Mouse (Mus musculus) limb, embryonic 14.5 days (tissue): ENCODE measurements around the gene Ccr9. TPM values are rescaled to one million over a fixed set of nuclear protein-coding genes. Genes with fewer than 3 reads are reported as not detected.
"Not testable (repeated sequence)": the region's sequence is repeated elsewhere in the genome, so short reads cannot be mapped to it uniquely, and the experiment has no call there.

Source experiments
- ATAC-seq: fragments of 200-750 bp; cut with Nextera tagmentation; 2 replicates; pipeline ENCODE4 v1.8.0; 2017; ENCODE audit warnings: low read depth, moderate number of reproducible peaks, moderate TSS enrichment; ENCODE audit not compliant: low FRiP score
- DNase-seq: peaks from one replicate; pipeline ENCODE4 v3.0.0-alpha.2; 2015; ENCODE audit warnings: low spot score
- H3K27ac ChIP-seq: fragments of 300-500 bp; sonication (generic); replicated peaks from 2 replicates; pipeline ENCODE4 v1.5.1; 2014; ENCODE audit warnings: low read depth, mild to moderate bottlenecking, low read length, moderate library complexity, mixed read lengths
- H3K27me3 ChIP-seq: fragments of 300-500 bp; sonication (generic); 2 replicates; pipeline ENCODE4 v1.6.1; 2014; ENCODE audit warnings: low read length, mixed read lengths; ENCODE audit not compliant: control insufficient read depth, insufficient read depth
- H3K36me3 ChIP-seq: fragments of 300-500 bp; sonication (generic); 2 replicates; pipeline ENCODE4 v1.6.1; 2014; ENCODE audit warnings: mild to moderate bottlenecking, low read length, moderate library complexity, mixed read lengths; ENCODE audit not compliant: control insufficient read depth, insufficient read depth
- H3K4me1 ChIP-seq: fragments of 300-500 bp; sonication (generic); 2 replicates; pipeline ENCODE4 v1.6.1; 2014; ENCODE audit warnings: antibody characterized with exemption, low read length, mixed read lengths; ENCODE audit not compliant: control insufficient read depth, insufficient read depth
- H3K4me2 ChIP-seq: fragments of 300-500 bp; sonication (generic); replicated peaks from 2 replicates; pipeline ENCODE4 v1.6.1; 2014; ENCODE audit warnings: low read depth, mild to moderate bottlenecking, low read length, moderate library complexity; ENCODE audit not compliant: severe bottlenecking
- H3K4me3 ChIP-seq: fragments of 300-500 bp; sonication (generic); replicated peaks from 2 replicates; pipeline ENCODE4 v1.5.1; 2014; ENCODE audit warnings: low read length
- H3K9ac ChIP-seq: fragments of 300-500 bp; sonication (generic); 2 replicates; pipeline ENCODE4 v1.6.1; 2014; ENCODE audit warnings: mild to moderate bottlenecking, low read depth, low read length, moderate library complexity; ENCODE audit not compliant: severe bottlenecking
- H3K9me3 ChIP-seq: fragments of 300-500 bp; sonication (generic); 2 replicates; pipeline ENCODE4 v1.6.1; 2016; ENCODE audit warnings: low read length; ENCODE audit not compliant: control insufficient read depth
- POLR2A ChIP-seq: fragments of 200-500 bp; IDR thresholded peaks from 2 replicates; pipeline ENCODE4 v1.8.0; 2012; ENCODE audit warnings: inconsistent platforms, mild to moderate bottlenecking, moderate library complexity, borderline replicate concordance; ENCODE audit not compliant: insufficient read depth, insufficient read length; ENCODE audit errors: extremely low read depth
- WGBS: fragments of 180-500 bp; shearing (Covaris S2); extraction: QIAGEN DNeasy Blood & Tissue Kit; methylation state at CpG from one replicate; pipeline ENCODE4 v1.1.7; 2014; 5-methylcytosine and 5-hydroxymethylcytosine counted together
- polyA plus RNA-seq, 2 experiments: library from polyadenylated mRNA; depleted of rRNA in 1 of 2; stranded (reverse) in 1 of 2; unstranded in 1 of 2; fragments of >200 nt; fragmentation: Nextera tagmentation in 1 of 2; extraction: Ambion mirVana in 1 of 2; gene quantifications; 2 replicates each; pipeline versions ENCODE4 v1.2.1 to v1.2.3; 2012 to 2014

Gene Ccr9
- polyA plus RNA-seq, 2 experiments = 0.09 to 0.17 TPM

DNA sequence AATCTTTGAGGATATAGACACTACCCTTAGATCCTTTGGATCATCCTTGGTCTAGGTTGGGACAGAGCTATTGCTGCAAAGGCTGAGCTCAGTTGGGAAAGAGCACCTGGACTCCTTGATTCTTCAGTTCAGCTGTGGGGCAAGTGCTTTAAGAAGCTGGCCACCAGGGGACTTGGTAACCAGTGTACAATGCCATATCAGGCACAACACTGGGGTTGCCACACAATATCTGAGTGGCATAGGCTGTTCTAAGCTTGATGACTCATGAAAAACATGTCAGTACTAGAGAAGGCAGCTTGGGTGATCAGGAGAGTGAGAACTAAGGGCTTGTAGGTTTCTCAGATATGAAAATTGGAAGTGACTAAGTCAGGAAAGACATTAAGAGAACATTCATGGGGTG is 19.3 kb upstream of the Ccr9 start:
- no peak overlapping the region for H3K4me2 ChIP-seq
- no peak overlapping the region for H3K27ac ChIP-seq
- no peaks in the 10 kb centered on the region for H3K27me3 ChIP-seq
- H3K36me3 ChIP-seq = no peaks in the 10 kb centered on the region
- H3K4me1 ChIP-seq = no peaks in the 10 kb centered on the region
- TF ChIP-seq POLR2A = no peak
- H3K9me3 ChIP-seq = no peaks in the 10 kb centered on the region
- no peak overlapping the region for H3K9ac ChIP-seq
- no peak overlapping the region for H3K4me3 ChIP-seq
- ATAC-seq (no peak), DNase-seq (no peak)

DNA sequence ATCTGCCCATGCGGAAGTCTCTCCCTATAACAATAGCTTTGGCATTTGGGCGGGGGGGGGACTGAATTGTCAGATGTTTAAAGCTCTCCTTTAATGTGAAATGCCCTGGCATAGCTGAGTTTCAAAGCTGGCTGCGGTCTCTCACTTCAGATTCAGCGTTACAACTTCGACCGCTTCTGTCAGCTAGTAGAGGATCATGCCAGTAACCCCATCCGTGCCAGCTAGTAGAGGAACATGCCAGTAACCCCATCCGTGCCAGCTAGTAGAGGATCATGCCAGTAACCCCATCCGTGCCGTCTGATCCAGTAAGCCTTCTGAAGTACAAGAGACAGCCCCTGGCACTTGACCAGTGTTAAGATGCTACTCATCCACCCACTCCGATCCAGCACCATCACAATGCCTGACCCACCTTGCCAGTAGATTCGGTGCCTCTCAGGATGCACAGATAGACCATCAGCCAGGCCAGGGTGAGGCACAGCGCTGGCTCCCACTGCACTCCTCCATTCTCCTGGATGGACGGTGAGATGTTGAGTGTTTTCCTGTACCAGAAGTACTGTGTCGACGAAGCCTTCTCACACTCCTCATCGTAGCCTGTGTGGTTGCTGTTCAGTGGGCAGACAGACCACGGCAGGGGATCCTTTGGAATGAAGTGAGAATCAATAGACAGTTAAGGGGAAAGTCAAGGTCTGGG is 18.1 kb upstream of the Ccr9 start:
- H3K27me3 ChIP-seq, H3K9ac ChIP-seq, DNase-seq, H3K4me3 ChIP-seq, H3K4me1 ChIP-seq, ATAC-seq, H3K9me3 ChIP-seq, H3K36me3 ChIP-seq, H3K27ac ChIP-seq, H3K4me2 ChIP-seq: not testable (repeated sequence)
- WGBS = 84% methylated on average over 16 of the region's 18 CpGs

GRCm38 (mm10) chr9:123665645-123666044 is 12.6 kb upstream of the Ccr9 start:
- no peak for TF ChIP-seq POLR2A
- peak; percentile 50 for DNase-seq
- ATAC-seq = no peak

GRCm38 (mm10) chr9:123679198-123679597 is 959 bp downstream of the Ccr9 start:
- Histone ChIP-seq H3K9ac (0 out of 2 replicates have a peak overlapping the region, but pooled peaks have one; percentile 40), H3K4me3 (peak overlapping the region; percentile 38; the same call in 1 of the 2 replicates), H3K27me3 (peaks cover 54% of the 10 kb centered on the region), H3K4me2 (no peak overlapping the region), H3K36me3 (no peaks in the 10 kb centered on the region), H3K4me1 (peaks cover 7% of the 10 kb centered on the region), H3K27ac (no peak overlapping the region), H3K9me3 (no peaks in the 10 kb centered on the region)
- no peak for ATAC-seq
- no peak for DNase-seq
- no peak for TF ChIP-seq POLR2A
- WGBS = 18% methylated on average over 2 of the region's 2 CpGs

More at GRCm38 (mm10) chr9:123665645-123666044, 12.6 kb upstream of the Ccr9 start:
- WGBS = 57% methylated on average over 5 of the region's 5 CpGs
- no peak overlapping the region for H3K4me3 ChIP-seq
- no peak overlapping the region for H3K4me2 ChIP-seq
- no peaks in the 10 kb centered on the region for H3K27me3 ChIP-seq
- H3K4me1 ChIP-seq = no peaks in the 10 kb centered on the region
- H3K9ac ChIP-seq = no peak overlapping the region
- no peaks in the 10 kb centered on the region for H3K36me3 ChIP-seq
- H3K9me3 ChIP-seq = no peaks in the 10 kb centered on the region
- H3K27ac ChIP-seq = no peak overlapping the region

- H3K9me3 ChIP-seq = no peaks in the 10 kb centered on the region
- no peak overlapping the region for H3K9ac ChIP-seq
- no peak for TF ChIP-seq POLR2A
- WGBS = 39% methylated on average over 3 of the region's 3 CpGs
- H3K27me3 ChIP-seq = peaks cover 20% of the 10 kb centered on the region
- H3K4me1 ChIP-seq = 0 out of 2 replicates have a peak, but pooled peaks cover 1% of the 10 kb centered on the region
- H3K36me3 ChIP-seq = no peaks in the 10 kb centered on the region
- ATAC-seq = no peak
- H3K27ac ChIP-seq = no peak overlapping the region
- H3K4me2 ChIP-seq = no peak overlapping the region
- H3K4me3 ChIP-seq = no peak overlapping the region
- DNase-seq = no peak
Measured at GRCm38 (mm10) chr9:123683704-123684103, 5.5 kb downstream of the Ccr9 start.
